Mouse (Mus musculus) ES-E14 (cell line): ENCODE results near the gene Dcaf12l1. TPM values are rescaled to one million over a fixed set of nuclear protein-coding genes. Genes with fewer than 3 reads are reported as not detected.
"Not testable (repeated sequence)": the region's sequence is repeated elsewhere in the genome, so short reads cannot be mapped to it uniquely, and the experiment has no call there.

Experiments used
- DNase-seq: peaks from one replicate; pipeline ENCODE4 v3.0.0-alpha.2; 2013; ENCODE audit warnings: low read depth, low spot score
- H3K27ac ChIP-seq: 2 replicates; pipeline ENCODE4 v1.5.1; 2012; ENCODE audit warnings: low read depth, mild to moderate bottlenecking, low read length, moderate library complexity, mixed read lengths; ENCODE audit not compliant: poor library complexity, insufficient read depth, severe bottlenecking
- H3K36me3 ChIP-seq: 2 replicates; pipeline ENCODE4 v1.6.1; 2012; ENCODE audit warnings: mild to moderate bottlenecking, low read length, moderate library complexity, mixed read lengths; ENCODE audit not compliant: control insufficient read depth, poor library complexity, insufficient read depth, severe bottlenecking
- H3K4me1 ChIP-seq, 2 experiments: fragments of 150-350 bp in 1 of 2; sonication (generic) in 1 of 2; 2 replicates each; pipeline ENCODE4 v1.6.1; 2012; ENCODE audit warnings: low read length in 2 of 2, mild to moderate bottlenecking in 1 of 2, mixed read lengths in 1 of 2; ENCODE audit not compliant: control insufficient read depth in 2 of 2, insufficient read depth in 2 of 2, poor library complexity in 1 of 2
- H3K4me3 ChIP-seq, 2 experiments: fragments of 150-350 bp in 1 of 2; sonication (generic) in 1 of 2; 2 replicates each; pipeline ENCODE4 v1.5.1; 2012; ENCODE audit warnings: low read length in 2 of 2, low read depth in 1 of 2, mild to moderate bottlenecking in 1 of 2, mixed read lengths in 1 of 2; ENCODE audit not compliant: insufficient read depth in 1 of 2, poor library complexity in 1 of 2, severe bottlenecking in 1 of 2
- H3K9ac ChIP-seq: 2 replicates; pipeline ENCODE4 v1.6.1; 2012; ENCODE audit warnings: low read depth, mild to moderate bottlenecking, low read length, mixed read lengths; ENCODE audit not compliant: poor library complexity, insufficient read depth, severe bottlenecking
- H3K9me3 ChIP-seq: fragments of 150-350 bp; sonication (generic); 2 replicates; pipeline ENCODE4 v1.6.1; 2012; ENCODE audit warnings: low read depth, mild to moderate bottlenecking, low read length; ENCODE audit not compliant: control insufficient read depth, insufficient read depth
- CHD2 ChIP-seq: IDR thresholded peaks from 2 replicates; pipeline ENCODE4 v1.6.1; 2014; ENCODE audit warnings: mild to moderate bottlenecking, low read depth, low read length, inconsistent platforms
- HCFC1 ChIP-seq: IDR thresholded peaks from 2 replicates; pipeline ENCODE4 v1.6.1; 2012; ENCODE audit warnings: low read length, inconsistent platforms, borderline replicate concordance; ENCODE audit not compliant: insufficient read depth
- MAFK ChIP-seq: IDR thresholded peaks from 2 replicates; pipeline ENCODE4 v1.6.1; 2014; ENCODE audit warnings: mild to moderate bottlenecking, low read depth, low read length, inconsistent platforms; ENCODE audit not compliant: insufficient read depth
- ZC3H11A ChIP-seq: IDR thresholded peaks from 2 replicates; pipeline ENCODE4 v1.6.1; 2012; ENCODE audit warnings: low read depth, mild to moderate bottlenecking, inconsistent platforms, low read length, borderline replicate concordance
- ZNF384 ChIP-seq: IDR thresholded peaks from 2 replicates; pipeline ENCODE4 v1.6.1; 2012; ENCODE audit warnings: low read depth, low read length, inconsistent platforms
- in situ Hi-C, 2 experiments: fragments of 600-800 bp; cut with MboI; formaldehyde crosslinking; loops; one replicate each; pipeline ENCODE4 v1.15.1; 2025; ENCODE audit warnings: low sequenced_read_pairs in 2 of 2, inconsistent platforms in 1 of 2; ENCODE audit not compliant: unreplicated experiment in 2 of 2
- total RNA-seq: library from RNA; depleted of rRNA; stranded (reverse); fragments of 300-350 nt; gene quantifications from 2 replicates; pipeline ENCODE4 v1.2.3, GENCODE M21; 2012; rRNA removed

The Dcaf12l1 gene
- 6.7 and 24.1 TPM in 2 replicates for total RNA-seq

DNA sequence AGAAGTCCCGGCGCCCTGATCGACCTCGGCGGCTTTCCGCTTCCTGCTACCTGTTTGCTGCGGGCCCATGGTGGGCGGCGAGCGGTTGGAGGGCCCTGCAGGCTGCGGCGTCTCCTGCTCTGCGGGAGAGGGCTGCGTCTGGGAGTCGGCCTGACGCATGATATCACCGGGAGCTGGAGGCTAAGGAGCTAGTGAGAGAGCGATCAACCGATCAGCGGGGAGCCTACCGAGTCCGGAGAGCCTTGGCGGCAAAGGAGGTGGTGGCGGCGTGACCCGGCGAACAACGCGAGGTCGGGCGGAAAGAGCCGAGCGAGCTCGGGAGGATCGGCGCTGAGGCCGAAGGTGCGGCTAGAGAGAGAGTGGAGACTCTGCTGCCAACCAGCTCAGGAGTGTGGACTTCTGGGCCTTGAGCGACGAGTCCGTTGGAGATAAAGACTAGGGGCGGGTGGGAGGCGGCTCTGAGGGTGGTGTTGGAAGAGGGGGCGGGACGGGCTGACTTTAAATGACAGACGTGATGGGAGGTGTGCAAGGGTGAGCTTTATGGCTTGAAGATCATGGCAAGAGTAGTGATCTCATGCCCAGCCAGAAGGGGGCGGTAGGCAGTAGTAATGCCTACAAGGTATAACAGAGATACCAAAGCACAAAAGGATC, at the start of gene Dcaf12l1:
TSS of gene Dcaf12l1 (minus strand) at position 437 of the 651 bp plus-strand sequence.
- Histone ChIP-seq H3K27ac (no peak within 1 kb of the TSS), H3K9ac (peak within 1 kb of the TSS; percentile 82), H3K9me3 (no peaks in the 10 kb centered on the region), H3K4me1 (peaks cover 0 to 8% of the 10 kb centered on the region in 2 experiments; a peak in 1 of 4 replicates), H3K4me3 (peak within 1 kb of the TSS; percentile 67 to 82), H3K36me3 (no peaks in the 10 kb centered on the region)
- TF ChIP-seq CHD2 (no peak), MAFK (no peak), ZNF384 (no peak), HCFC1 (no peak), ZC3H11A (no peak)
- in situ Hi-C loops = no loop called here
- DNase-seq = peak; percentile 57

DNA sequence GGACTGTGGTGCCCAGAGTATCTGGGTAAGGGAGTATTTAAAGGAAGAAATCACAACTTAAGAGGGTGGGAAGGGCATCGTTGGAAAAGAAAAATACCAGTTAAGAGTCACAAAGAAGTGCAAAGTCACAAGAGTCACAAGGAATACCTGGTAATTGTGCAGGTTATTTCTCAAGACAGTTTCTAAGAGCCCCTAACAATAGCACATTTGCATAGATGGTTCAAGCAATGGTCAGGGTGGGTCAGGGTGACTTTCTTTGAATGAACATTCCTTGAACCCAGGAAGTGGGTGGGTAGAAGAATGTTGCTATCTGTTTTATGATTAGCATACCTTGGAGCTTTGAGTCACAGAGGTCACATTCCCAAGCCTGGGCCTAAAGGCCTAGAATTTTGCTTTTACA, 19.4 kb upstream of the Dcaf12l1 start:
- H3K4me1 ChIP-seq, H3K9me3 ChIP-seq, H3K36me3 ChIP-seq, H3K9ac ChIP-seq, H3K4me3 ChIP-seq, in situ Hi-C loops: not testable (repeated sequence)
- peak overlapping the region; percentile 84; the same call in 1 of the 2 replicates for H3K27ac ChIP-seq
- peak; percentile 26 for DNase-seq

DNA sequence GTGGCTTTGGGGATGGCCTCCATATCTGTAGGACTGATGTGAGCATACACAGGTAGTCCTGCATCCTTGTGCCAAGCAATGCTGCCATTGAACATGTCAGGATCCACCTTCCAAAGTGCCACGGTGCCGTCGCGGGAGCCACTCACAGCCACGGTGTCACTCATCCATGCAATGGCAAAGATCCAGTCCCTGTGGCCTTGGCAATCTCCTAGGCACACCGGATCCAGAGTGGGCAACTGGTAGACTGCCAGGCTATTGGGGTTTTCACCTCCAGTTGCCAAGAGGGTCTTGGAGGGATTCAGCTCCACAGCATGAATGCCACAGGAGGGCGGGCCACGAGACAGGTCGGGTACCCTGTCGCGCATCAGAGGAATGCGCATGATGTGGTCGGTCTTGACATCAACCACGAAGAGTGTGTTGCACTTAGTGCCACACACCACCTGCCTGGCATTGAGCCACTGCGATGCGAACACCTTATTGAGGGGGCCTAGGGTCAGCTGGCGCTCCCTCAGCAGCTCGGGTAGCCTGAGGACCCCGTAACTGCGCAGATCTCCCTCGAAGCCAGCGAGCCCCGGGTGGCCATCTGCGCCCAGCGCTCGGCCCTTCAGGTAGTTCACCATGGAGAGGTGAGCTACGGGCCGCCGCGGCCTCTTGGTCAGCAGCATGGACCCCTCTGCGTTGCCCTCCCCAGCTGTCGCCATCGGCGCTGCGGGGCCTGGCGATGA, 799 bp downstream of the Dcaf12l1 start:
- no peaks in the 10 kb centered on the region for H3K9me3 ChIP-seq
- H3K4me3 ChIP-seq = peak overlapping the region; percentile 67 to 82
- H3K36me3 ChIP-seq = no peaks in the 10 kb centered on the region
- in situ Hi-C loops = no loop called here
- no peak for DNase-seq
- TF ChIP-seq ZNF384 = no peak
- no peak for TF ChIP-seq HCFC1
- TF ChIP-seq ZC3H11A = no peak
- TF ChIP-seq CHD2 = no peak
- no peak for TF ChIP-seq MAFK
- H3K27ac ChIP-seq = no peak overlapping the region
- peaks cover 0 to 8% of the 10 kb centered on the region in 2 experiments; a peak in 1 of 4 replicates for H3K4me1 ChIP-seq
- peak overlapping the region; percentile 82 for H3K9ac ChIP-seq
